Mouse (Mus musculus): ENCODE results near the gene Topaz1. TPM values are rescaled to one million over a fixed set of nuclear protein-coding genes. Genes with fewer than 3 reads are reported as not detected.

Topaz1 gene
- polyA plus RNA-seq (2012) = not detected in 2 replicates

DNA sequence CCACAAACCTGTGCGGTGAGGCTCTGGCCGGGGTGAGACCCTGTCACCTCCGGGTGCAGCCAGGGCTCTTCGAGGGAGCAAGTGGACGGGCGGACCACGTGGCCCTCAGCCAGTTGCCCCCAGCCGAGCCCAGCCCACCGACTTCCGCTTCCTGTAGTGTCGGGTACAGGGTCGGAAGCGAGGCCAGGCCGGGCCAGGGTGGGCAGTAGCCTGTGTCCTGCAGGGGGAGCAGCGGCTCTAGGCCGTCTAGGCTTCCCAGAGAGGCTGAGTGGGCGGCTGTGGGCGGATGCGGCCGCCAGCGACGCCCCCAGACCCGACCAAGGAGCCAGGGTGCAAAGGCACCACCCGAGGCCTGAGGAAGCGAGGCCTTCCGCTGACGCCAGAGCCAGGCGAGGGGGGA, at the start of gene Topaz1:
Topaz1 (plus strand) TSS at position 287 of the 400 bp plus-strand sequence.
- no peak for TF ChIP-seq GATA1 (IDR thresholded peaks at IDR 0.05; ENCODE audit: low read length)

DNA sequence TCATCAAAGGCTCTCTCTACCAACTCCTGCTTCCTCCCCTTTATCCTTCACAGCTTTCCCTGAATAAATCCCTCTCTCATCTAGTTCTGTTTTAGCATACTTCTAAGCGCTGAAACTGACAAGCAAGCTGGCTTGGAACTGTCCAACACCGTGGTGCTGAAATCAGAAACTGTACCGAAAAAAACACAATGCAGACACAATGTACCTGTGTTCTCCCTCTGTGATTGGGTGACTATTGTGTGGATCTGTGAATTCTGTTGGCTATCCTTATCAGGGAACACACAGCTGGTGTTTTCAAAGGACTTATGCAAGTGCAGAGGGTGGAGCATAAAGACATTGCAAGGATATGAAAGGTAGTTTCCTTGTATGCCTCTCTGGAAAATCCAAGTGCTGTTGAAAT, 45.3 kb upstream of the Topaz1 start:
- no peak for TF ChIP-seq GATA1 (IDR thresholded peaks at IDR 0.05; ENCODE audit: low read length)

DNA sequence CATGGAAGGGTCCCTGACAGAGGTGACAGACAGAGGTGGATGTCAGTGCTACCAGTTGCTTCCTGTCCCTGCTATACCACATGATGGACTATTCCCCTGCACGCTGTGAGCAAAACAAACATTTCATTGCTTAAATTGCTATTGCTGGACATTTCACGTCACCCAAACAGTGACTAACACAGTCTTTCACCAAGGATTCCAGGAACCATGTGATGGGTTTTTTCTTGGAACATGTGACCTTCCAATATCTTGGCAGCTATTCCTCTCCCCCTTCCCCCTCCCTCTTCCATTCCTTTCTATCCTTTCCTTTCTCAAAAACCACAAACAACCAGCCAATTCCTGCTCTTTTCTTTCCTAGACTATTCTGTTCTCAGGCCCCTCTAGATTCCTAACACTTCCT, 33.3 kb upstream of the Topaz1 start:
- TF ChIP-seq GATA1 (IDR thresholded peaks at IDR 0.05; ENCODE audit: low read length) = no peak

DNA sequence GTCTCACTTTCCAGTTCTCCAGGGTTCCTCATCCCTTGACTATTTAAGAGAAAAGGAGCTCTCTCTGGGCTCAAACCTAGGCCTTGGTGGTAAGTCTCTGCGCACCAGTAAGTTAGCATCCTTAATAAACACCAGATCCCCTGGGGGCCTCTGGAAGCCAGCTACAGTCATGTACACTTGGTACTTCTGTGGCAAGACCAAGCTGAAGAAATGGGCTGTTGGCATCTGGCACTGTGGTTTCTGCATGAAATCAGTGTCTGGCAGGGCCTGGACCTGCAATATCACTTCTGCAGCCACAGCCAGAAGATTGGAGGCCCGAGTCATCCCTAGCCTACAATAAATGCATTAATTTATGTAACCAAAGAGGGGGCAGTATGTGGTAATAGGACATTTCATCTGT, 32.1 kb upstream of the Topaz1 start:
- TF ChIP-seq GATA1 (IDR thresholded peaks at IDR 0.05; ENCODE audit: low read length) = no peak

DNA sequence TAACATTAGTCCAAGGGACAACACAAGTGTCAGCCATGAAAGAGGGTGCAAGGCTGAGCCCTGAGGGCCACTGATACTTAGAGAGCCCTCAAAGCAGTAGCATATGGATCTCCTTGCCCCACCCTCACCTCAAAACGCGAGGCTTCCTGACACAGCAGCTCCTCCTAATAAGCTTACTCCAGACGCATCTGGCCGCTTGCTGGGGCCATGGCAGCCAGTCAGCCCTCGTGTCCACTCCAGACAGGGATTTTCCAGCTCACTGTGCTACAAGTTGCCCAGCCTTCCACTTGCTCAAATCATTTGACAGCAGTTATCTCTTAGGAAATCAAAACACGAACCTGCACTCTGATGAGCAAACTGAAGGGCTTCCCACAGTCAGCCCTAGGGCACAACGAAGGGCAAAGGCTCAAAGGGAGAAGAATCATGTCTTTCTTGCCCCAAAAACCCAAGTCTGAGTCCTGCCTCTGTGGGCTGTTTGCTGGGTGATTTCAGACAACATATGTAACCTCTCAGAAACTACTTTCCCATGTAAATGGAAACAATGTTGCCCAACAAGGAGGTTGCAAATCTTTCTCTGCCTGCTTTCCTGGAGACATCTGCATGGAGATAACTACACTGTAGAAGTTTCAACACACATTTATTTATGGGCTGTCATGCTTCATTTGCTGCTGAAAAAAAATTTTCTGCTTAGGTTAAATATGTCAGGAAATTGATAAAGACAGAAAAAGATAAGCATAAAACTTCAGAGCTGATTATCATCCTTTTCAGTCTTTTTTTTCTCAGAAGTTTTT, 30.8 kb upstream of the Topaz1 start:
- no peak for TF ChIP-seq GATA1 (IDR thresholded peaks at IDR 0.05; ENCODE audit: low read length)

DNA sequence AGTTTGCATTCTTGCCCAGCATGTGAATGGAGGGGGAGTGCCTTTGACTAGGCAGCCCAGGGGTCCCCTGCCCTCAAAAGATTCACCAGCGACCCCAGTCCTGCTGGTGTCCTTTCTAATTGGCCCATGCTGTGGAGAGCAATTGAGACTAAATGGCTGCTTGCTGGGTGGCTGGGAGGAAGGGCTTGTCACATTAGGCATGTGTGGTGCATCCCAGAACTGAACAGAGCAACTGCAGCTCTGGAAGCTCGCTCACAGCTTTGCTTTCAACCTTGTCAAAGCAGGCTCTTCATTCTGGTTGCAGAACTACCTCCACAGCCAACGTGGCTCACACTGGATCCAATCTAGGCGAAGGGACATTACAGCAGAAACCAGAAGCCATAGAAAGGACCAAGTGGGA, 24.9 kb upstream of the Topaz1 start:
- TF ChIP-seq GATA1 (IDR thresholded peaks at IDR 0.05; ENCODE audit: low read length) = no peak

DNA sequence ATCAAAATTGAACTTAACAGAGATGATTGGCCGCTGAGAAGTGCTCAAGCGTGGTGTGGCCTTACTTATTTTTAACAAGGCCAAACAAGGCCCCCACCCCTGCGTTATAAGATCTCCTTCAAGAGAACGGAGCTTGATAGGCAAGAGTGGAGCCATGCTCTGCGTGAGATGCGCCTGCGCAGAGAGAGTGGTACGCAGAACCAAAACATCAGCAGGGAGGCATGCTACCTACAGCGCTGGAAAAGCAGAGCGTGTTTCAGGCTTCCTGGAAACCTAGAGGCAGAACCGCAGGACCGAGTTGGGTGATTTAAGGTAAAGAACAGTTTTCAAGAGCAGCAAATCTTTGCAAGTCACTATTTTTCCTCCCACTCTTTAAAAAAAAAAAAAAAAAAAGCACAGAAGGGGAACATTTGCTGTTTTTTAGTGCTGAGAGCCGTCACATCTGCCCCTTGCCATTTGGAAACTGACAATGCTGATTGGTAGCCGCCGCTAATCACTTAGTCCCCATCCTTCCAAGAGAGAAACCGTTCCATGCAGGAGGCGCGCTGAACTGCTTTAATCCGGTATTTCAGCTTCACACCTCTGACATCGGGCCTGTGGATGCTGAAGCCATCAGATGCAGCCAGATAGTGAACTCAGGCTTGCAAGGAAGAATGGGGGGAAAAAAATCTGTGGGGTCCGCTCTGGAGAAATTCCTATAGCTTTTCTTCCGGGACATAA, 21.9 kb upstream of the Topaz1 start:
- TF ChIP-seq GATA1 (IDR thresholded peaks at IDR 0.05; ENCODE audit: low read length) = no peak

DNA sequence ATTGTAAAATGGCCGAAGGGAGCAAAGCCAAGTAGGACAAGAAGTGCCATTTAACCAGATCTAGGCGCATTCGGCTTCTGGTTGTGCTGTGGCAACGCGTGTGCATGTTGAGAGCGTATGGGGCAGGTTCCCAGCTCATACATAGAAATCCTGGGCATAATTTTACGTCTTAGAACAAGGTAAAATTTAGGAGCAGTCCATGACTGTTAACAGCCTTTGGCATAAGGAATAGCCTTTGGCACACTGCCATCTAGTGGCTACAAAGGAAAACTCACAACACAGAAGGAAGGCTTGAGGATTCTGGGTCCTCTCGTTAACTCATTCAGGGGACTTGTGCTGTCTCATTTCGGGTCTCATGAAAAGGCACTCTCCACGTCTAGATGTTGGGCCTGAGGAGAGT, 17.6 kb upstream of the Topaz1 start:
- no peak for TF ChIP-seq GATA1 (IDR thresholded peaks at IDR 0.05; ENCODE audit: low read length)

DNA sequence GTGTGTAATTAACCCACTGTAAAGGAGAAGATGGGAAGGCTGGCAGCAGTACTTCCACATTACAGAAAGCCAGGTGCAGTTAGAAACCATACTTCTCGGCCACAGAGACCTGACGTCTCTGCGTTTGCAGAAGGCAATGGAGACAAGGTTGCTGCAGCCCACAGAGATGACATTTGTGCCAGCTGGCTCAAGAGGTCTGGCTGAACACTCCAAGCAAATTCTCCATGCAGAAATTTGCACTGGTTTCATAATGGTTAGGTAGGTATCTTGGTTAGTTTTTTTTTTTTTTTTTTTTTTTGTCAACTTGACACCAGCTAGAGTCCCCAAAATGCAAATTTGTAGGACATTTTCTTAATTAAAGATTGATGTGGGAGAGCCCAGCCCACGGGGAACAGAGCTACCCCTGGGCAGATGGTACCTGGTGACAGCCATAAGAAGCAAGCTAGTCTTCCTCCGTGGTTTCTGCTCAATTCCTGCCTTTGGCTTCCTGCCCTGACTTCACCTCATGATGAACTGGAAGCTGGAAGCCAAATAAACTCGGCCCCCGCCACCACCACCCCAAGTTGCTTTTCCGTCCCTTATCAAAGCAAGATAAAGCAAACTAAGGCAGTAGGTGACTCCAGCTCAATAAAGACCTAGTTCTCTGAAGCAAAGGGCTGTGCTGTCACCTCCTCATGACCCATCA, 14.9 kb upstream of the Topaz1 start:
- no peak for TF ChIP-seq GATA1 (IDR thresholded peaks at IDR 0.05; ENCODE audit: low read length)

DNA sequence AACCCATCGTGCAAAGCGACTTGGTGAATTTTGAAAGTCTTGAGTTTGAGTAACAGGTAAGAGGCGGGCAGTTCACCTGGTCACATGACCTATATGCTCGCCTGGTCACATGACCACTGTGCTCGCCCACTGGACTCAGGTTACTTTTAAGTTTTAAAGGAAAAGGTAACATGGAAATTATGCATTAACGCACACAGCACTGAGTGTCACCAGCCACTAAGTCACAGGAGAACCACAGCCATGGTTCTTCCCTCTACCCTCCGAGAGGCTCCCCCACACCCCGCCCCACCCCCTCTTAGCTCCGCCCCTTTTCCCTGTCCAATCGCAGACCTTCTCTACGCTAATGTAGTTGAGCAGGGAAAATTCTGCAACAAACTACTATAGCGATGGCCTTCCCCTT, 13.9 kb upstream of the Topaz1 start:
- no peak for TF ChIP-seq GATA1 (IDR thresholded peaks at IDR 0.05; ENCODE audit: low read length)

DNA sequence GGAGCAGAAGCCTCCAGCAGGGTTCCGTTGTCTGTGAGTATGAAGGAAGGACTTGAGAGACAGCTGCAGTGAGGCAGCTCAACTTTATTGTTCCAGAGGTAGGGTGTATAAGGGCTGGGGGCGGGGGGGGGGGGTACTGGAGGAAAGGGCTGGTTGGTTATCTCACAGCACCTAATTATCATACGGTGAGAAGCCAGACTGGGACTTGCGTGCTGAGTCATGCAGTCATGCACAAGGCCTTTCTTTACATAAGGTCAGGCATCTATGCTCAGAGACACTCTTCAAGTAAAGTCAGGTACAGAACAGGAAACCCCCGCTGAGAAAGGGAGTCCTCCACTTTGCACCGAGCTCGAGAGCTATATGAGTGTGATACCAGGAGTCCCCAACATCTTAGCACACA, 12.2 kb upstream of the Topaz1 start:
- TF ChIP-seq GATA1 (IDR thresholded peaks at IDR 0.05; ENCODE audit: low read length) = no peak

DNA sequence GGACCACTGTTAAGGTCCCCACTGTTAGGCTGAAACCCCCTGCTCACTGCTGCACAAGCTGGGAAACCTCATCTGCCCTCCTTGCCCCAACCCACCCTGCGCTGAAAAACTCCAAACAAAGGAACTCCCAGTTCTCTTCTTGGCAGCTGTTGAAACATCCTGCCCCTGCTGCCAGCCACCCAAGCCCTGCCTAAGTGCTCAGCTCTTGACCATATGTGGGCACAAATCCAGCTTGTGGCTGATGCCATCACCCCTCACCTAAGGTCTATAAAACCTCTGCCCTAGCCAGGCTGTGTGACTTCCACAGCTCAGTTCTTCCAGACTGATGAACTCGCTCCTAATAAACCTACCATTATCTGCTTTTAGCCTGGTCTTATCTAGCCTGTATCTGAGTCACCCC, 11.1 kb upstream of the Topaz1 start:
- no peak for TF ChIP-seq GATA1 (IDR thresholded peaks at IDR 0.05; ENCODE audit: low read length)

DNA sequence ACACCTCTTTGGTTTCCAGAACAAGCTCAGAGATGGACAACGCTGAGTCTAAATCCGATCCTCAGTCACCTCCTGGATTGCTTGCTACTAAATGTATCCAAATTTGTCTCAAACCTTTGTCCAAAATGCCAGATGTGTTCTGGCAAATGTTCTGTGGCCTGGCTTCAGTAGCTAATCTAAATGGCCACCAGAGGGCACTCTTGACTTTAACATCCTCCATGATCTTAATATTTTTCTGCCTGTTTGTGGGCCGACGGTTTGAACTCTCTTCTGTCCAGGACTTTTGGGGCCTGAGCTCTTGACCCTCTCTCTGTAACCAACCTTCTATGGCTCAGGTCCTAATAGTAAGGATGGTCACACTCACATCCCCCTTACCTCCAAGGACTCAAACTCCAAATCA, 10.4 kb upstream of the Topaz1 start:
- no peak for TF ChIP-seq GATA1 (IDR thresholded peaks at IDR 0.05; ENCODE audit: low read length)

DNA sequence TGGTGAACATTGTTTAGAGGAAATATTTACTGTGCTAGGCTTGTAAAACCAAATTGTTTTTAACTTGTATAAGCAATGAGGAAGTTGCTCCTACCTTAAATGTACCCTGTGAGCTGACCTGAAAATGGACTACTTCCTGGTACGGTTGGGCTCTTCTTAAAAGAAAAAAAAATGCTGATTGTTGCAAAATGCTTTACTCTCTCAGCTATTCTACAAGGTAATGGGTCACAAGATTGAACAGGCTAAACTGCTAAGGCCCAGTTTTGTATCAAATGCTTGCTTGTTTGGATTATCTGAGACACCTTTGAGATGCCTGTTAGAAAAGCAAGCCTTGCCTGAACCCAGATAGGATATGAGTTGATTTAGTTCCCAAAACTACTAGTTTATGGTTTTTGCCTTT, 1.3 kb upstream of the Topaz1 start:
- TF ChIP-seq GATA1 (IDR thresholded peaks at IDR 0.05; ENCODE audit: low read length) = no peak

DNA sequence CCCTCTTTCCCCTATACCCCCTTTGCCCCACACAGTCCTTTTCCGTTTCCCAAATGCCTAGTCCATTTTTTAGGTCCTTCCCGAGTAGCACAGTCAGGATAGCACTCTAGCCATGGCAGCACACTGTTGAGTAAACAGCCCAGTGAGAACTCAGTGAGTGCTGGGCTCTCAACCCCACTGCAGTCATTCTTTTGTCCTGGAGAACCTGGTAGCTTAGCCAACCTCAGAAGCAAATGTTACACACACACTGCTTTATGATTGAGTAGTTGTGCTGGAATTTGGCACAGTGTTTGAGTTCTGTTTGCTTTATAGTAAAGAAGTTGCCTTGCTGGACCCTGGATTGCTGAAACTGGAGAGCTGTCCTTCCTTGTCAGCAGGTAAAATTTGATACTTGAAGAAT, 10.5 kb downstream of the Topaz1 start:
- TF ChIP-seq GATA1 (IDR thresholded peaks at IDR 0.05; ENCODE audit: low read length) = no peak

DNA sequence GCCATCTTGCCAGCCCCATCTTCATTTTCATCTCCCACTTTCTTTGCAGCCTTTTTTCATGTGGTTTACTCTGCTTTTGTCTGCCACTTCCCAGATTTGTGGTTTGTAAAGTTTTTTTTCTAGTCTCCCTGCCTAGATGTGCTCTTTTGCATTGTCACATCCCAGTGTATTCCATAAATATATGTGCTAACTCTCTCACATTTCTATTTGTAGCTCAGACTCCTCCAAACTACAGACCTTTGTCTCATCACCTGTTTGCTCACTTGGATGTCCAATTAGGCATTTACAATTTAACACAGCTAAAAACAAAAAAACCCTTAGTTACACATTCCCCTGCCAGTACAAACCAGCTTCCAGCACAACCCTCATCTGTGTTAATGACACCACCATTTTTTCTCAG, 13.0 kb downstream of the Topaz1 start:
- no peak for TF ChIP-seq GATA1 (IDR thresholded peaks at IDR 0.05; ENCODE audit: low read length)
